Mouse (Mus musculus) bone marrow macrophage, adult 2 months (primary cell): ENCODE results near the gene Tufm. TPM values are rescaled to one million over a fixed set of nuclear protein-coding genes. Genes with fewer than 3 reads are reported as not detected.

Experiments used
- H3K27ac ChIP-seq: 2 replicates; pipeline ENCODE4 v1.5.1; 2012; ENCODE audit warnings: low read depth, low read length; ENCODE audit not compliant: insufficient read depth
- H3K4me1 ChIP-seq: 2 replicates; pipeline ENCODE4 v1.6.1; 2012; ENCODE audit warnings: low read length; ENCODE audit not compliant: control insufficient read depth, insufficient read depth
- H3K4me3 ChIP-seq: 2 replicates; pipeline ENCODE4 v1.5.1; 2012; ENCODE audit warnings: mild to moderate bottlenecking, low read length, moderate library complexity; ENCODE audit not compliant: insufficient read depth
- CTCF ChIP-seq: IDR thresholded peaks from 2 replicates; pipeline ENCODE4 v1.5.1; 2012; ENCODE audit warnings: low read depth, mild to moderate bottlenecking, low read length, moderate library complexity
- POLR2A ChIP-seq: IDR thresholded peaks from 2 replicates; pipeline ENCODE4 v1.6.1; 2012; ENCODE audit warnings: mild to moderate bottlenecking, low read depth, low read length, borderline replicate concordance
- polyA plus RNA-seq: library from polyadenylated mRNA; stranded (reverse); fragments of >200 nt; gene quantifications from 2 replicates; pipeline ENCODE4 v1.2.4, GENCODE M21; 2012; ENCODE audit not compliant: missing spikeins, insufficient read depth, insufficient read length

Tufm gene
- 39.7 and 41.0 TPM in 2 replicates for polyA plus RNA-seq

DNA sequence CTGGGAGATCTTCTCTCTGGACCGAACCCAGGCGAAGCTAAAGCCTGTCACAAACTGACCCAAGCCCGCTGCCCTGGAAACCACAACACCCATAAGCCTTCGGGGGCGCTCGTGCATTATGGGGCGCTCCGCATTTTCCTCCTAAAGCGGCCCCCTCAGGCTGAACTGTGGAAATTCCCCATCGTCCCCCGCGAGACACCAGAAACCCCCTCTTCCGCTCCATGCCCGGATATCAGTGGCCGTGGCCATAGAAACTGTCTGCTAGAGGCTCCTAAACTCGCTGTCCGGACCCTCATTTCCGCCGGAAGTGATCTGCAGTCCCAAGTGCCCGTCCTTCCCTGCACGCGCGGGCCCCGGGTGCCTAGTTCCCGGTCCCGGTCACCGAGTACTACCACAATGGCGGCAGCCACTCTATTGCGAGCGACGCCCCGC is at the start of gene Tufm:
TSS of gene Tufm (plus strand) at position 310 of the 432 bp plus-strand sequence.
- TF ChIP-seq CTCF: no peak
- TF ChIP-seq POLR2A: no peak
- peak within 1 kb of the TSS; percentile 88 for H3K27ac ChIP-seq
- no peaks in the 10 kb centered on the region for H3K4me1 ChIP-seq
- H3K4me3 ChIP-seq: peak within 1 kb of the TSS; percentile 63

DNA sequence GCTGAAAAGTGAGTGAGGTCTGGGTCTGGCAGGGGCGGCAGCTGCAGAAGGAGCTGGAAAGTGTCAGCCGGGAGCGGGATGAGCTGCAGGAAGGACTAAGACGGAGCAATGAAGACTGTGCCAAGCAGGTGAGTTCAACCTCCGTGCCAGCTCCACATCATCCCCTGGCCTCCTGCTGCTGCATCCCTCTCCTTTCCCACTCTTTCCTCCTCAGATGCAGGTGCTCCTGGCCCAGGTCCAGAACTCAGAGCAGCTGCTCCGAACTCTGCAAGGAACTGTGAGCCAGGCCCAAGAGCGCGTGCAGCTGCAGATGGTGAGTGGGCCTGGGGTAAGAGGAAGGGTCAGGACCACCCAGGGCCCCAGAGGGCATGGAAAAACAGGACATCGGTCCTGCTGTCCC is 47.0 kb upstream of the Tufm start:
- Histone ChIP-seq H3K4me3 (no peak overlapping the region), H3K27ac (no peak overlapping the region), H3K4me1 (no peaks in the 10 kb centered on the region)
- TF ChIP-seq CTCF (no peak), POLR2A (no peak)

DNA sequence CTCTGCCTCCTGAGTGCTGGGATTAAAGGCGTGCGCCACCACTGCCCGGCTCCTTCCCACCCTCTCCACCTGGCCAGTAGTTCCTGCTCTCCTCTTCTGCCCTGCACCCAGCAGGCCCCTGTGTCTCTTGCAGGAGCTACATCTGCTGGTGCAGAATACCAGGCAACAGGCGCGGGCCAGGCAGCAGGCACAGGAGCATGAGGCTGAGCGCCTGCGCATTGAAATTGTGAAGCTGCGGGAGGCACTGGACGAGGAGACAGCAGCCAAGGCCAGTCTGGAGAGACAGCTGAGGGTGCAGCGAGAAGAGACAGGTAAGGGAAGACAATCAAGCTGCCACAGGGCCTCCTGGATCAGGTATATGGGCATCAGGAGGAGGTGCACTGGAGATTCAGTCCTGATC is 43.2 kb upstream of the Tufm start:
- H3K4me1 ChIP-seq: no peaks in the 10 kb centered on the region
- TF ChIP-seq CTCF (no peak), POLR2A (no peak)
- no peak overlapping the region for H3K4me3 ChIP-seq
- H3K27ac ChIP-seq: no peak overlapping the region

DNA sequence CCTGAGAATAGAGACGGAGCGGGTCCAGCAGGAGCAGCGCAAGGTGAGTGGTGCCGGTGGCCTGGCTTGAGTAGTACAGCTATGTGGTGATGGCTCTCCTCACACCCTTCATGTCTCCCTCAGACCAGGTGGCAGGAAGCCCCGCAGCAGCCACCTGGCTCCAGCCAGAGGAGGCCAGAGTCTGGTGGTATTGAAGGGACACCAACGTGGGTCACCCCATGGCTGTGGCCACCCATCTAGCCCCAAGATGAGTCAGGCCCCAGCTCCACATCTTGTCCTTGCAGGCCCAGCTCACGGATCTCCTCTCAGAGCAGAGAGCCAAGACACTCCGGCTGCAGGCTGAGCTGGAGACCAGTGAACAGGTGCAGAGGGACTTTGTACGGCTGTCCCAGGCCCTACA is 42.6 kb upstream of the Tufm start:
- no peaks in the 10 kb centered on the region for H3K4me1 ChIP-seq
- H3K27ac ChIP-seq: no peak overlapping the region
- no peak overlapping the region for H3K4me3 ChIP-seq
- TF ChIP-seq CTCF (no peak), POLR2A (no peak)

DNA sequence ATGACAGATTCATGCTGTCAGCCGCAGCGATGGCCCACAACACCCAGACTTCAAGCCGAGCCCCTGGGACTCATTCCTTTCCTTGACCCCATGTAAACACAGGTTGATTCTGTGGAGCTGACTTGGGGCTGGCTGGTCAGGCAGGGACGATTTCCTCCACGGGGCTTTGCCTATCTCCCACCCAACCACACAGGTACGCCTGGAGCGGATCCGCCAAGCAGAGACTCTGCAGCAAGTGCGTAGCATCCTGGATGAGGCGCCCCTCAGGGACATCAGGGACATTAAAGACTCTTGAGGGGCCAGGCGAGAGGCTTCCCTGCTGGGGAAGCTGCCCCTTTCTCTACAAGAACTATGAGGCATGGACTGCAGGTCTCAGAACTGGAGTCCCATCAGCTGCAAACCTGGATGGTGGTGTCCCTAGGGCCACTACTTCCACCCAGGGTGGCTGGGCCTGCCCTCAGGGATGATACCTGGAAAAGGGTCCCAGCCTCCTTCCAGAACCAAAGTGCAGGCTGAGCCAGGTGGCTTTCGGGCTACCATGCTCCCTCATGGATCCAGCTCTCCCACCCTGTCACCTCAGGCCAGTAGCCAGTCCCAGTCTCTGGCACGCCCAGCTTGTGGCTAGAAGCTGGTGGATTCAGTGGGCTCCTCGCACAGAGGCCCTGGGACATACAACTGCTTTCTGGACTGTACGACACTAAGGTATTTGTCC is 41.9 kb upstream of the Tufm start:
- TF ChIP-seq CTCF (no peak), POLR2A (no peak)

DNA sequence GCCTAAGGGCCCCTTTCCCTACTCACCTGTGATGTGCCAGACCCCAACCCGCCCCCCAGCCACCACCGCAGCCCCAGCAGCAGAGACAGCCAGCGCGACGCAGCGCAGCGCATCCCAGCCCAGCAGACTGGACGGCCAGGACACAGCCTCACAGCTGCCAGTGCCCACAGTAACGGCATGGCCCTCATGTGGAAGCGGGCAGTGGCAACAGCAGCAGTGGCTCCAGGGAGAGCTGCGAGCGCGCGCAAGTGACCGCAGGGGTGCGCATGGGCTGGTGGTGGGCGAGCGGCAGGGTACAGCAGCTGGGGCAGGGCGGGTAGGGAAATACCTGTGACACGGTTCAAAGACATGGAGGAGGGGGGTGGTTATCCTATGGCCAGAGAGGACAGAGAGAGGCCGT is 40.9 kb upstream of the Tufm start:
- Histone ChIP-seq H3K4me1 (no peaks in the 10 kb centered on the region), H3K4me3 (no peak overlapping the region), H3K27ac (no peak overlapping the region)
- TF ChIP-seq CTCF: no peak
- TF ChIP-seq POLR2A: no peak

More for the DNA sequence above, 41.9 kb upstream of the Tufm start:
- no peak overlapping the region for H3K4me3 ChIP-seq
- no peak overlapping the region for H3K27ac ChIP-seq
- no peaks in the 10 kb centered on the region for H3K4me1 ChIP-seq

DNA sequence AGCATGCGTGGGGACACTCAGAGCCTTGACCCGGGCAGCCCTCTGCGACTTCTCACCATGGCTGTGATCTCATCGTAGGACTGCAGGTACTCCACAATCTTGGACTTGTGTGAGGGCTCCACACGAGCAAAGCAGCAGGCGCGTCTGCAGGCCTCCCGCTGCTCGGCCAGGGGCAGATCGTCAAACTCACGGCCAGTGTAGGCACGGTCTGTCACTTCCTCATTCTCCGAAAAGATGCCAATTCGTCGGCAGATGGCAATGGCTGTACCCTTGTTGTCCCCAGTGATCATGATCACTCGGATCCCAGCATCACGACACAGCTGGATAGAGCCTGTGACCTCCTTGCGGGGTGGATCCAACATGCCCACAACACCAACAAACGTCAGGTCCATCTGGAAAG is 38.7 kb upstream of the Tufm start:
- TF ChIP-seq CTCF (no peak), POLR2A (no peak)
- Histone ChIP-seq H3K4me1 (no peaks in the 10 kb centered on the region), H3K4me3 (no peak overlapping the region), H3K27ac (no peak overlapping the region)

DNA sequence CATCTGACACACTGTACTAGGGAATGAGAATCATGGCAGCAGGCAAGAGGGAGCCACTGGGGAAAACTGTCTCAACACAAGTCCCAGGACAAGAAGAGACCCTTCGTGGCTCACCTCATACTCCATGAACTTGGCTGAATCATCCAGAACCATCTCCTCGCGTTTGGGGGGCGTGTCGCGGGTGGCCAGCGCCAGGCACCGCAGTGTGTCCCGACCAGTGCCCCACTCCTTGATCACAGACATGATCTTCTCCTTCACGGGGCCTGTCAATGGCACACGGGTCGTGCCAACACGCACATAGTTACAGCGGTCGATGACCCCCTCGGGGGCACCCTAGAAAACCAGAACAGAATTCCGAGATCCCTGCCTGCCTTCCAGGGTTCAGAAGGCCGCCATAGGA is 37.2 kb upstream of the Tufm start:
- no peak overlapping the region for H3K4me3 ChIP-seq
- H3K27ac ChIP-seq: no peak overlapping the region
- H3K4me1 ChIP-seq: no peaks in the 10 kb centered on the region
- no peak for TF ChIP-seq CTCF
- TF ChIP-seq POLR2A: no peak

DNA sequence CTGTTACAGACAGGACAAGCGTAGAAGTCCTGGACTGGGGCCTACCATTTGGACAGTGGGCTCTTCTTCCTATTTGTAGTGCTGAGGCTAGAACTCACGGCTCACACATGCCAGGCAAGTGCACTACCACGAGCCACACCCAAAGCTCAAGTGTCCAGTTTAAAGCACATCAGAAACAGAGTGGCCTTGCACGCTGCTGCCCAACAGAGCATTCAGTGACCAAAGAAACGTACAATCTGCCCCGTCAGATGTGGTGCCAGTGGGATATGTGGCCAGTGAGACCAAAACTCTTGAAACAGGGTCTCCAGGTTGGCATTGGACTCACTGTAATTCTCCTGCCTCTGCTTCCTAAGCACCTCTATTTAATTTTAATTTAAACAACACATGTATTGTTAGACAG is 36.5 kb upstream of the Tufm start:
- H3K27ac ChIP-seq: no peak overlapping the region
- H3K4me1 ChIP-seq: no peaks in the 10 kb centered on the region
- no peak overlapping the region for H3K4me3 ChIP-seq
- TF ChIP-seq CTCF: no peak
- no peak for TF ChIP-seq POLR2A

DNA sequence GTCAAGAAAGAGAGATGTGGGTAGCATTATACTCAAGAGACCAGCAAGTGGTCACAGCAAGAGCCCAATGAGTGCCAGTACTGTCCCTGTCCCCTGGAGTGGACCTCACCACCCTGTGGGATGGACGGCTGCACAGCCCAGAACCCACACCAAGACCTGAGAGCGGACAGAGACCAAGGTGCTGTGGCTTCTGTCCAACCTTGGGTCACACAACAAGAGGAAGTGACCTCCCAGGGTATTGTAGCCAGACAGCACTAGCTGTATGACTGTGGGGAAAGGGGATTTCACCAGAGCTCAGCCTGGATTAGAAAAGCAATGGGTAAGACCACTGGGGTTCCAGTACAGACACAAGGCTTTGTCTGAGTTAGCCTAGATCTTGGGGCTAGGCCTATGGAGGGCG is 34.9 kb upstream of the Tufm start:
- Histone ChIP-seq H3K4me3 (no peak overlapping the region), H3K4me1 (no peaks in the 10 kb centered on the region), H3K27ac (no peak overlapping the region)
- TF ChIP-seq CTCF (no peak), POLR2A (no peak)
